Mouse (Mus musculus) regulatory T cell (primary cell): ENCODE measurements around the gene Sp2.

Source experiments
- in situ Hi-C: fragments of 300-600 bp; cut with MboI, MseI; formaldehyde crosslinking; loops from one replicate; pipeline ENCODE4 v1.15.1; 2025; ENCODE audit warnings: high pct_unique_total_duplicates

The Sp2 gene

GRCm38 (mm10) chr11:96908594-96908993 lies 74.2 kb downstream of the Sp2 start:
- in situ Hi-C loops = no loop called here

DNA sequence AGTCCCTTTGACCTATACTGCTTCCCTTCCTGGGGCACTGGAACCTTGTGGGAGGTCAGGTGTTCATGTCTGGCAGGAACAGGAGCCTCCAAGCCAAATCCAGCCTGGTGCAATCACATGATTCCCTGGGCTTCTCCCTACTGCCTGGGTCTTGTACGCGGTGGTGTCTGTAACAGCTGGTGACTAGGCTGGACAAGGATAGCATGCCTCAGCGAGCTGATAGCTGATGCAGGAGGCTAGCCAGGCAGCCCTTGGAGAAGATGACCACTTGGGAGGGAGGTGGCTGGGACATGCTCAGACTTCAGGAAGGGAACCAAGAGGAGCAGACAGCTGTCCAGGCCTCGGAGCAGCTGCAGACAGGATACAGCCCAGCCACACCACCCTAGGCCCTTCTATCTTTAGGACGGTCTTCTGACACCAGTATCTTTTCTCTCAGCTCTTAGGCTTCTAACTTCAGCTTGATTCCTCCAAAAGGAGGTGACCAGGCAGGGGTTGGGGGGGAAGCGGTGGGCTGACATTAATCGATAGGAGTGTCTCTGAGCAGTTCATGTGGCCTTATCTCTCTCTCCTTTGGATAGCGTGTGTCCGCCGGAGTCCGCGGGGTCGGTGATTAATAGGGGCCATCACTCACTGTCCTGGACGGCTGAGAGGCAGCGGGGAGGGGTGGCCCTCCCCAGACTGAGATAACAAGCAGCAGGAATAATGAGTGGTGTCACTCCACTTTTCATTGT lies 76.2 kb downstream of the Sp2 start:
- in situ Hi-C loops = no loop called here
